Mouse (Mus musculus) hematopoietic multipotent progenitor cell, adult 10-12 weeks (in vitro differentiated cells): Measurements from ENCODE around the gene Ankrd9. TPM values are rescaled to one million over a fixed set of nuclear protein-coding genes. Genes with fewer than 3 reads are reported as not detected.

Experiments
- polyA plus RNA-seq: library from polyadenylated mRNA; stranded (reverse); fragments of >175 nt; gene quantifications from 2 replicates; pipeline ENCODE4 v1.2.3, GENCODE M21; 2012; ENCODE audit warnings: low replicate concordance

Gene Ankrd9
- 3.6 and 10.2 TPM in 2 replicates for polyA plus RNA-seq

GRCm38 (mm10) chr12:110978607-110979406, at the start of gene Ankrd9:
Ankrd9 (minus strand) TSS chr12:110979040.

Other genes starting within 250 kb of the Ankrd9 start
- gene Wdr20, start 241.1 kb downstream of the Ankrd9 start, polyA plus RNA-seq = 6.1 and 38.6 TPM in 2 replicates
- 0.06 and 0.29 TPM in 2 replicates for gene Mok, start 138.1 kb downstream of the Ankrd9 start, polyA plus RNA-seq
- 14.4 and 15.2 TPM in 2 replicates for gene Zfp839, start 128.8 kb downstream of the Ankrd9 start, polyA plus RNA-seq
- gene Cinp, start 89.9 kb downstream of the Ankrd9 start, polyA plus RNA-seq = 1.3 and 6.1 TPM in 2 replicates
- 3.1 and 3.6 TPM in 2 replicates for gene Tecpr2, start 89.8 kb downstream of the Ankrd9 start, polyA plus RNA-seq
- gene Rcor1, start 60.3 kb upstream of the Ankrd9 start, polyA plus RNA-seq = 13.4 and 14.7 TPM in 2 replicates
- gene Traf3, start 187.3 kb upstream of the Ankrd9 start, polyA plus RNA-seq = 37.3 and 43.6 TPM in 2 replicates
- not detected in 2 replicates for gene 4930595D18Rik, start 205.5 kb upstream of the Ankrd9 start, polyA plus RNA-seq